Mouse (Mus musculus) liver, embryonic 14.5 days (tissue): ENCODE measurements at regions not wholly inside any gene's neighbourhood (a gene's known extent, or its start where the extent isn't known, plus 50 kb on each side); places are given as distances from the start of the nearest gene placed in this dataset.
A peak's percentile ranks its signal among the peaks of the same experiment; 100 is the strongest.

Source experiments
- ATAC-seq: fragments of 200-750 bp; cut with Nextera tagmentation; 2 replicates; pipeline ENCODE4 v1.8.0; 2017; ENCODE audit warnings: moderate number of reproducible peaks, mild to moderate bottlenecking, moderate library complexity; ENCODE audit not compliant: insufficient read depth
- DNase-seq, 3 experiments: peaks; one replicate each; pipeline ENCODE4 v3.0.0-alpha.2; 2012 to 2013; ENCODE audit warnings: low read depth in 3 of 3, low spot score in 3 of 3
- H3K27ac ChIP-seq: fragments of 300-500 bp; sonication (generic); 2 replicates; pipeline ENCODE4 v1.5.1; 2014; ENCODE audit warnings: moderate library complexity, mild to moderate bottlenecking, control low read depth, inconsistent platforms
- H3K27me3 ChIP-seq: fragments of 300-500 bp; sonication (generic); 2 replicates; pipeline ENCODE4 v1.6.1; 2014; ENCODE audit warnings: mild to moderate bottlenecking, low read length, moderate library complexity; ENCODE audit not compliant: control insufficient read depth, insufficient read depth
- H3K36me3 ChIP-seq: fragments of 300-500 bp; sonication (generic); replicated peaks from 2 replicates; pipeline ENCODE4 v1.6.1; 2014; ENCODE audit warnings: low read depth; ENCODE audit not compliant: control insufficient read depth, insufficient read depth
- H3K4me1 ChIP-seq, 2 experiments: fragments of 200-500 bp in 1 of 2; fragments of 300-500 bp in 1 of 2; sonication (generic) in 1 of 2; replicated peaks; 2 replicates each; pipeline ENCODE4 v1.6.1; 2012 to 2014; ENCODE audit warnings: antibody characterized with exemption in 1 of 2, inconsistent platforms in 1 of 2, low read length in 1 of 2; ENCODE audit not compliant: control insufficient read depth in 2 of 2, insufficient read depth in 2 of 2
- H3K4me2 ChIP-seq: fragments of 300-500 bp; sonication (generic); 2 replicates; pipeline ENCODE4 v1.6.1; 2014; ENCODE audit warnings: low read depth, mild to moderate bottlenecking, control low read depth, moderate library complexity
- H3K4me3 ChIP-seq, 2 experiments: fragments of 200-500 bp in 1 of 2; fragments of 300-500 bp in 1 of 2; sonication (generic) in 1 of 2; 2 replicates each; pipeline ENCODE4 v1.5.1; 2012 to 2014; ENCODE audit warnings: low read depth in 2 of 2, low read length in 2 of 2, mild to moderate bottlenecking in 2 of 2, control low read depth in 1 of 2, inconsistent platforms in 1 of 2, moderate library complexity in 1 of 2; ENCODE audit not compliant: insufficient read depth in 1 of 2
- H3K9ac ChIP-seq: fragments of 300-500 bp; sonication (generic); replicated peaks from 2 replicates; pipeline ENCODE4 v1.6.1; 2014; ENCODE audit warnings: mild to moderate bottlenecking, control low read depth, moderate library complexity
- H3K9me3 ChIP-seq: fragments of 300-500 bp; sonication (generic); 2 replicates; pipeline ENCODE4 v1.6.1; 2016; ENCODE audit warnings: low read length, mixed read lengths; ENCODE audit not compliant: control insufficient read depth
- CTCF ChIP-seq: IDR thresholded peaks from 2 replicates; pipeline ENCODE4 v1.5.1; 2016; ENCODE audit warnings: antibody characterized with exemption, low read depth, control low read depth
- EP300 ChIP-seq: IDR thresholded peaks from 2 replicates; pipeline ENCODE4 v1.6.1; 2016; ENCODE audit warnings: antibody characterized with exemption, low read depth
- WGBS: fragments of 180-500 bp; shearing (Covaris S2); extraction: QIAGEN DNeasy Blood & Tissue Kit; methylation state at CpG from one replicate; pipeline ENCODE4 v1.1.7; 2014; ENCODE audit not compliant: insufficient replicate concordance; 5-methylcytosine and 5-hydroxymethylcytosine counted together

GRCm38 (mm10) chr17:9773744-9774143, 104.2 kb upstream of the Pabpc6 start:
- no peak for DNase-seq
- no peak overlapping the region for H3K27ac ChIP-seq
- no peak for TF ChIP-seq CTCF
- no peak for TF ChIP-seq EP300

DNA sequence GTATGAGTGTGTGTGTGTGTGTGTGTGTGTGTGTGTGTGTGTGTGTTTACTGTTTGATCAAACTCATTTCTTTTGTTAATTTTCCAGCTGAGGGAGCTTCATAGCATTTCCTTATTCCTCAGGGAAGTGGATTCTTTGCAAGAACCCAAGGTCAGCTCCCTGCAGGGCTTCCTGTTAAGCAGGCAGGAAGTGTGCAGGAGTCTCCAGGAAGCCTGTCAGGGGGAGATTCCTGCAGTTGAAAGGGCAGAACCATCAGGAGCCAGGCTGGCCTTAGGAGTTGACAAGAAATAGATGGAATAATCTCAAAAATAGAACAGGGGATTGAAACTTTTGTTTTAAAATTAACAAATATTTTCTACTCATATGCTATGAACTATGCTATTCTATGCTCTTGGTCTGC, 98.8 kb upstream of the Pabpc6 start:
- no peaks in the 10 kb centered on the region for H3K9me3 ChIP-seq
- ATAC-seq, result no peak
- peaks cover 0 to 7% of the 10 kb centered on the region in 2 experiments; a peak in 2 of 4 replicates for H3K4me1 ChIP-seq
- no peak overlapping the region for H3K27ac ChIP-seq
- no peaks in the 10 kb centered on the region for H3K27me3 ChIP-seq
- TF ChIP-seq EP300 (no peak), CTCF (no peak)
- H3K4me3 ChIP-seq, result no peak overlapping the region
- no peak overlapping the region for H3K9ac ChIP-seq
- peak in 1 of 3 experiments; percentile 2 for DNase-seq
- no peaks in the 10 kb centered on the region for H3K36me3 ChIP-seq
- no peak overlapping the region for H3K4me2 ChIP-seq

More at GRCm38 (mm10) chr17:9773744-9774143, 104.2 kb upstream of the Pabpc6 start:
- H3K4me2 ChIP-seq, result no peak overlapping the region
- no peak overlapping the region for H3K9ac ChIP-seq
- H3K36me3 ChIP-seq, result no peaks in the 10 kb centered on the region
- H3K27me3 ChIP-seq, result no peaks in the 10 kb centered on the region
- H3K4me1 ChIP-seq, result peaks cover 0 to 11% of the 10 kb centered on the region in 2 experiments; a peak in 2 of 4 replicates
- no peak for ATAC-seq
- WGBS, result 7% methylated on average over 2 of the region's 2 CpGs
- no peak overlapping the region for H3K4me3 ChIP-seq
- H3K9me3 ChIP-seq, result no peaks in the 10 kb centered on the region

GRCm38 (mm10) chr17:9765680-9766250, 96.2 kb upstream of the Pabpc6 start:
- TF ChIP-seq EP300, result no peak
- TF ChIP-seq CTCF, result no peak
- 69% methylated on average over 5 of the region's 5 CpGs for WGBS
- Histone ChIP-seq H3K9me3 (no peaks in the 10 kb centered on the region), H3K27me3 (no peaks in the 10 kb centered on the region), H3K36me3 (no peaks in the 10 kb centered on the region), H3K9ac (no peak overlapping the region), H3K4me1 (peaks cover 0 to 6% of the 10 kb centered on the region in 2 experiments; a peak in 2 of 4 replicates), H3K4me2 (no peak overlapping the region), H3K27ac (no peak overlapping the region), H3K4me3 (no peak overlapping the region)
- ATAC-seq, result no peak
- no peak for DNase-seq

DNA sequence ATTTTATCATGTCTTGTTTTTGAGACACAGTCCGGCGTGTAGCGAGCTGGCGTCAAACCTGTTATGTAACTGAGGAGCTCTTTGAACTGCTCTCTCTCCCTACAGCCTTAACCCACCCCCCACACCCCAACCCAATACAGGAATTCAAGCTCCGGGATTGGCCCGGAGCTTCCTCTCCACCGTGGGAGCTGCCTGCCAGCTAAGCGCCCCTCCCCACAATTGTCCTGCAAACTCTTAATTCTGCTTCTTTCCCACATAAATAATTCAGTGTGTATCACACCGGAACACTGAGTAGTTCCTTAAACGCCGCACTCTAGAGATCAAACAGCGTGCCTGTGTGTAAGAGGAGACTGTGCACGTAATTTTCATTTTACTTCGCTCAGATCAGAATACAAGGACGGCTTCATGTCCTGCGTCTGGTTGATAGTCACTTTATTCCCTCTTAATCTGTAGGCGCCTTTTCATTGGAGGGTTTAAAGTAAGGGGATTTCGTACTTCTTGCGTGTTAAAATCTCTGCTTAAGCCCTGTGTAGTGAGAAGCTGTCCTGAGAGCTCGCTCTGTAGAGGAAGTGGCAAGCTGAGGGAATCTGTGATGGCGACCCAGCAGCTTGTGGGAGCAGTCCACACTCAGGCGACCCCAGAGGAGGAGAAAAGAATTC, 95.3 kb upstream of the Pabpc6 start:
- no peaks in the 10 kb centered on the region for H3K27me3 ChIP-seq
- no peaks in the 10 kb centered on the region for H3K36me3 ChIP-seq
- no peak for DNase-seq
- ATAC-seq, result no peak
- no peak overlapping the region for H3K27ac ChIP-seq
- 4% methylated on average over 22 of the region's 22 CpGs for WGBS
- TF ChIP-seq CTCF, result no peak
- no peak for TF ChIP-seq EP300
- H3K4me3 ChIP-seq, result peak overlapping the region; percentile 14 to 40; a peak in 3 of 4 replicates
- no peak overlapping the region for H3K9ac ChIP-seq
- H3K9me3 ChIP-seq, result no peaks in the 10 kb centered on the region
- H3K4me1 ChIP-seq, result peaks cover 0 to 9% of the 10 kb centered on the region in 2 experiments; a peak in 2 of 4 replicates
- peak overlapping the region; percentile 52 for H3K4me2 ChIP-seq

DNA sequence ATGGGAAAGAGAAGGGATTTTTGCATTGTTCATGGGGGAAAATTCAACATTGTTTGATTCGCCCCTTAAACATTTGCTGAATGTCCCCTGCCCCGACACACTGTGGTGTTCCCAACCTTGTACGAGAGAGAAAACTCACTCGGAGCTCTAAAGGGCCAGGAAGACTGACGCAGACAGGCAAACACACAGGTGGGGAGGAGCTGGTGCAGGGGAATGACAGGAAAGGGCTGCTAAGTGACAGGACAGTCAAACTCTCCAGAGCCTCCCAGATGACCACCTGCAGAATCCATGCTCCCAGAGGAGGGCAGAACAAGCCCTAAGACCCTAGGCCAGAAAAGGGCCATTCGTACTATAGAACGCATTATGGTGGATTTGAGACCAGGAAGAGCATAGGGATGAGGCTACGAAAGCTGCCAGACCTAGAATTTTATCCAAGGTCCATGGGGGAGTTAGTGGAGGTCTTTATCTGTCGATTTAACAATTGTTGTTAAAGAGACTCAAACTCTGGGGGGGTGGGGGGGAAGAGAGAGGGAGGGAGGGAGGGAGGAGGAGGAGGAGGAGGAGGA, 94.6 kb upstream of the Pabpc6 start:
- Histone ChIP-seq H3K4me1 (peaks cover 0 to 6% of the 10 kb centered on the region in 2 experiments; a peak in 2 of 4 replicates), H3K9ac (no peak overlapping the region), H3K36me3 (no peaks in the 10 kb centered on the region), H3K27me3 (no peaks in the 10 kb centered on the region), H3K9me3 (no peaks in the 10 kb centered on the region), H3K4me2 (peak overlapping the region; percentile 5), H3K4me3 (peak overlapping the region in 1 of 2 experiments; percentile 0; a peak in 2 of 4 replicates), H3K27ac (no peak overlapping the region)
- 23% methylated on average over 9 of the region's 9 CpGs for WGBS
- ATAC-seq, result no peak
- DNase-seq, result no peak
- no peak for TF ChIP-seq CTCF
- no peak for TF ChIP-seq EP300
